Mouse (Mus musculus) gonadal fat pad, adult 2 months (tissue): ENCODE results near the gene Ppp1r12a. TPM values are rescaled to one million over a fixed set of nuclear protein-coding genes. Genes with fewer than 3 reads are reported as not detected.

ENCODE experiments used
- DNase-seq: peaks from one replicate; pipeline ENCODE4 v3.0.0-alpha.2; 2012; ENCODE audit warnings: low read depth
- polyA plus RNA-seq: library from polyadenylated mRNA; depleted of rRNA; stranded (reverse); fragments of >200 nt; gene quantifications from 2 replicates; pipeline ENCODE4 v1.2.3, GENCODE M21; 2012

Gene Ppp1r12a
- polyA plus RNA-seq, 1 experiment = 44.5 TPM

DNA sequence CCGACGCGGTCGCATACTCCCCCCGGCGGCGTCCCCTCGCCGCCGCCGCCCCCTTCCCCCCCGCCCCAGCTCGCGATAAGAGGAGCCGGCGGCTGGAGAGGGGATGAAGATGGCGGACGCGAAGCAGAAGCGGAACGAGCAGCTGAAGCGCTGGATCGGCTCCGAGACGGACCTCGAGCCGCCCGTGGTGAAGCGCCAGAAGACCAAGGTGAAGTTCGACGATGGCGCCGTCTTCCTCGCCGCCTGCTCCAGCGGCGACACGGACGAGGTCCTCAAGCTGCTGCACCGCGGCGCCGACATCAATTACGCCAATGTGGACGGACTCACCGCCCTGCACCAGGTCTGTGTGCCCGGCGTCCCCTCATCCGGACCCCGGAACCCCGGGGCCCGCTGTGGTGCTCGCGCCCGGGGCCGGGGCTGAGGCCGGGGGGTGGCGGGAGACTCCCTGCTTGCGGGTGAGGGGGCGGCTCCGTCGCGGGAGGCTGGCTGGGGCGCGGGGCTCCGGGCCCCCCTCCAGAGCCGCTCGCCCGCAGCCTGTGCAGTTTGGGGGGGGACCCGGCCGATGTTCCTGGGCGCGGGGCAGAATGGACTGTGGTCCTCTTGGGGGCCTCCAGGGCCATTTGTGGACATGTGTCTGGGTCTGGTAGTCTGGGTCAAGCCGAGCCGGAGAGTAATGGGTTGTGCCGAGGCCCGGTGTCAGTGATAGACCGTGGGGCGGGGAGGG lies 466 bp downstream of the Ppp1r12a start:
- DNase-seq = no peak

DNA sequence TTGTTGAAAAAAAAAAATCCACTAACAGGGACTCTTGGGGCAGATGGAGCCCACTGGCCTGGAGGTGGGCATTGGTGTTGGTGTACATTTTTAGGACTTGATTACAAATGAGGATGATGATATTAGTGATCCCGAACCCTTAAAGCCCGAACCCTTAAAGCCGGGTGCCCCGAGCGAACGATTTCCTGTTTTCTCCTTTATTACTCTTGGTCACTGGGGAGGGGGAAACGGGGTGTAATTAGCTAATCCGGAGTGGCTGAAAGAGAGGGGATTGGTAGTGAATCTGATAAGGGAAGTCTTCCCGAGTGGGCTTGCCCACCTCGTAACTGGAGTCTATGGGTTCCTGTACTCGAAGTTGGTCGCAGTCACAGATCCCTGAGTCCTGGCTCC lies 1.0 kb downstream of the Ppp1r12a start:
- no peak for DNase-seq

DNA sequence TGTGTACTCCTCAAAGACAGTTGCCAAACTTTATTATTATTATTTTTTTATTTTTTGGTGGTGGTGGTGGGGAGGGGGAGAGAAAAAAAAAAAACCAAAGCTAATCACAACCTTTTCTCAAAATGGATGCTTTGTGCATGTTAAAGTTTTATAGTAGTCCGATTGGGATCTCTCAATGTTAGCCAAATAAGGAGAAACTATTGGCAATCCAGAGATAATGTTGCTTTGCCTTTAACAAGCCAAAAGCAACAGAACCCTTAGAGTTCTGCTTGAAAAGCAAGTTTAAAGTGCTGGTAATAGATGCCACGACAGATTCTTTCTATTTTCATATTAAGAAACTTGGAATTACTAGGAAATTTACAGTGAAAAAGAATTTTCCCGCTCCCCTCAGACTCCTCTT lies 1.5 kb downstream of the Ppp1r12a start:
- DNase-seq = no peak

DNA sequence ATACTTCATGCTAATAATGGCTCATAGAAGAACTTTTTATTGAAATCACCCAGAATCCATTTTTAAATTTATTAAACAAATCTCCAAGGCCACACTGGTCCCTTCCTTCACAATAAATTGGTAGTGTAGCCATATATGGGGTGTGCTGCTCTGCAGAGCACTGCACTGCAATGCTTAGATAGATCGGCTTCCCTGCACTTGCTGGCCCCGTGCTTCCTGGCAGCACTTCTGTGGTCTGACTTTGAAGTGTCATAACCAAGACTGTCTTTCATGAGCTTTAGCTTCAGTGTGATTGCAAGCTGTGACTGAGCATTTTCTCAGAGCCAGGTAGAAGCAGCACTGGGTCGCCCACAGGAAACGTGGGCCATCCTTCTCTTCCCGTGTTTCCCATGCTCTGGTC lies 5.8 kb downstream of the Ppp1r12a start:
- no peak for DNase-seq

DNA sequence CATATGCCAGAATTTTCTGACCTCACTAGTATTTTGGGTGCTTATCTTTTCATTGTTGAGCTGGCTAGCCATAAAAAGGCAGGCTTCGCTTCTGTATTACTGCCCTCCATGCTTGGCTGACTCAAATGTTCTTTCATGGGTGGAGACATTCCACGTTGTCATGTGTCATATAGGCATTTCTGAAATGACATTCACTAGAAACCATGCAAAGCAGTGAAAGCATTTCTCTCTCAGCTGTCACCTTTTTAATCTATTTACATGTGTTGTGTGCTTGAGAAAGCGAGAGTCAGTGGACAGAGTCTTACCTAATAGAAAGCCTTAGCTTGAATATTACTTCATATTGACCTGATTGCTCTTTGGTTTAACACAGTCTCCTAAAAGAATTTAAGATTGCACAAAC lies 8.8 kb downstream of the Ppp1r12a start:
- no peak for DNase-seq

DNA sequence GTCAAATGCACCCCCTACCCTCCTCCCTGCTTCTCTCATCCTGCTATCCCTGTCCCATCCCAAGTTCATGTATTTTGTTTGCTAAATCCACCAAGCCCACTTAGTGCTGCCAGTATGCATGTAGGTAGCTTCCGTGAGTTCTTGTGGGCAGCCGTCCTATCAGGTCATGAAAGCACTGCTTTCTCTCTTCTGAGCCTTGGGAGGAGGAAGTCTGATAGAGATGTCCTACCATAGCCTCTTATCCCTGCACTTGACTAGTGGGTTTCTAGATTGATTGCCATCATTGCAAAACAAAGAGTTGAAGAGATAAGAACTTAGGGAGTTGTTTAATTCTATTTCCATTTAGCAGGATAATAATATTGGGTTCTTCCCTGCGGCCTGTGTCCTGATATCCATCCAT lies 9.6 kb downstream of the Ppp1r12a start:
- no peak for DNase-seq

DNA sequence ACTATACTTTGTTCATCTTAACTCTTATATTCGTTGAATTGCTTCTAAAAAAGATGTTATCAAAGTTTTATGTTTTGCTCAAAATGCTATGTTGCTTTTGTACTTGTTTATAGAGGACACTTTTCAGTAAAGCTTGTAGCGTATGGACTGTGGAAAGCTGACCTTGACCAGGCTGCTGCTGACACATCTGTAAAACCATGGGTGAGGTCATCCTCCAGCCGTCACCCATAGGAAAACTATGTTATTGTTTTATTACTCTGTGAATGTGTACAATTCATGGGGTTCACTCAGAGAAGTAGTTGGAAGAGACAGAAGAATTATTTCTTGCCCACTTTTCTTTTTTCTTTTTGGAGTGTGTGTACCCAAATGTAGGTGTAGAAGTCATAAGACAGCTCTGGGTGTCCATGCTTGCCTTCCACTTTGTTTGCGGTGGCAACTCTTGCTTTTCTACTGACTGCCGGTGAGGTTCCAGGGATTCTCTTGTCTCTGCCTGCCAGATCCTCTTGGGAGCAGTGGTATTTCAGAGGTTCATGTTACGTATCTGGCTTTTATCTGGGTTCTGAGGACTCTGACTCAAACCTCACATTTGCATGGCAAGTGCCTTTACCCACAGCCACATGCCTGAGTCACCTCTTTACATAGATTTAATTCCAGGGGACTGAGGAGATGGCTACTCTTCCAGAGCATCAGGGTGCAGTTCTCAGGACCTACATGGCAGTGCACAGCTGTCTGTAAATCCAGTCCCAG lies 11.0 kb downstream of the Ppp1r12a start:
- DNase-seq = no peak

DNA sequence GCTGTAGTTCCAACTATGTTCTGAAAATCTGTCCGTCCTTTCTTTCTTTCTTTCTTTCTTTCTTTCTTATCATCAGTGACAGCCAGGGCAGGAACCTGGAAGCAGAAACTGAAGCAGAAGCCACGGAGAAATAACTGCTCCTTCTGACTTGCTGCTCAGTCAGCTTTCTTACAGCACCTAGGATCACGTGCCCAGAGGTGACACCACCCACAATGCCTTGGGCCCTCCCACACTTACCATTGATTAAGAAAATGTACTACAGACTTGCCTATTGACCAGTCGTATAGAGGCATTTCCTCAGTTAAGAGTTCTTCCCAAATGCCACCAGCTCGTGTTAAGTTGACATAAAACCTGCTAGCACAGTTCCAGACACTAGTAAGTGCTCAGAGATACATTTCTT lies 12.1 kb downstream of the Ppp1r12a start:
- DNase-seq = no peak

DNA sequence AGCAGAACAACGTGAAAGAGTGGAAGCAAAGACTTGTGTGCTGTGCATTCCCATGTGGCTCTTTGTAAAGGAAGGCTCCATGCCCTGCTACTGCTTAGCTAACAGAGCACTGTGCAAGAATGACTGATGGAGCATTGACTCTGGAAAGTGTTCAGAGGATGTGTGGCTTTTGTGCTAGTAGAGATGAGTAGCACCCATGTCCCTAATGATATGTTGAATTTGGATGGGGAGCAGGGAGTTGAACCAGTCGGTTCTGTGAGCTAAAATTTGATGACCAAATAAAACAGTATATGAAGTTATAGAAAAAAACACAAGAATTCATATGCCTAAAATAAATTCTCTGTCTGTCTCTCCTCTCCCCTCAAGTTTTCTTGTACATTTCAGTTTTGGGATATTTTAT lies 13.9 kb downstream of the Ppp1r12a start:
- no peak for DNase-seq

DNA sequence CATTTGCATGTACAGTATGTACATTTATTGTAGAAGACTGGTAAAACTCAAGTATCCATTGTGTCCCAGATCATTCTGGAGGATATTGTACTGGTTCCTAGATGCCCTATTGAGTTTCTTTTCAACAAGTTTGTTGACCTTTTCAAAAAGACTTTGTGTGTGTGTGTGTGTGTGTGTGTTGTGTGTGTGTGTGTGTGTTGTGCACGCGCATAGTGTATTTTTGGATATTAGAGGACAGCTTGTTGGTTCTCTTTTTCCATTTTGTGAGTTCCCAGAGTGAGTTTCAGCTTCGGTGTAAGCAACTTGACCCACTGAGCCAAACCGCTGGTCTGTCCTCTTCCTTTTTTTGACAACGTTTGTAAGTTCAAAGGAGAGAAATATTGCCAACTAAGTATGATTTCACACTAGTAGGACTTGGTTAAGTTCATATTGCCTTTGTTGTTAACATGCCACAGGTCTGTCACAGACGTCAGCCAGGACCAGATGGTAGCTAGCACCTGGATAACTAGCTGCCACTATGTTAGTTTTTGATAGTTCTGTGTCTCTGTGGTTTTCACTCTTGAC lies 16.4 kb downstream of the Ppp1r12a start:
- DNase-seq = no peak

DNA sequence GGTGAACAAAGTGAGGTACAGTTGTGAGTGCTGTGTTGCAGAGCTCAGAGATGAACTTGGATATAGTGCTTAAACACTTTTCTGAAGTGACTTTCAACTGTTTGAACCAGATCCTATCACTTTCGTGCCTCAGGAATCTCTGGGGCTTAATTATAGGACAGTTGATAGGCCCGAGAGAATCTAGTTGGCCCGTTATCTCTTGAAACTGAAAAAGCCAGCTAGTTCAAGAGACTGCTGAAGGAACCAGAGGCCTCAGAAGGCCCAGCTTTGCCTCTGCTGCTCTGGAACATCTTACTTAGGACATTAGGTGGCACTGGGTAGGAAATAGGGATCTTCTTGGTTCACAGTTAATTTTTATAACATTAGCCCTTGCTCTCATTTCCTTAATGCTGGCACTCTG lies 17.4 kb downstream of the Ppp1r12a start:
- no peak for DNase-seq

DNA sequence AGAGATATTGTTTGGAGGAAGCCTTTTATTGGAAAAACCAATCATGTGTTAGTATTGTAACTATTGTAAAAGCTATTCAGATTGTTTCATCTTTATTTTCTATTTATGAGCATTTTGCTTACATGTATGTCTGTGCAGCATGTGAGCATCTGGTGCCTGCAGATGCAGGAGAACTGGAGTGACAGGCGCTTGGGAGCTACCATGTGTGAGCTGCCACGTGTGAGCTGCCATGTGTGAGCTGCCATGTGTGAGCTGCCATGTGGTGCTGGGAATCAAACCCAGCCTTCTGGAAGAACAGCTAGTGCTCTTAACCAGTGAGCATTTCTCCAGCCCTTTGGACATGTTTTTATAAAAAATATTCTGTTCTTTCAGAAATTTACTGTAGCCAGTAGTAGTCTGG lies 18.3 kb downstream of the Ppp1r12a start:
- no peak for DNase-seq

DNA sequence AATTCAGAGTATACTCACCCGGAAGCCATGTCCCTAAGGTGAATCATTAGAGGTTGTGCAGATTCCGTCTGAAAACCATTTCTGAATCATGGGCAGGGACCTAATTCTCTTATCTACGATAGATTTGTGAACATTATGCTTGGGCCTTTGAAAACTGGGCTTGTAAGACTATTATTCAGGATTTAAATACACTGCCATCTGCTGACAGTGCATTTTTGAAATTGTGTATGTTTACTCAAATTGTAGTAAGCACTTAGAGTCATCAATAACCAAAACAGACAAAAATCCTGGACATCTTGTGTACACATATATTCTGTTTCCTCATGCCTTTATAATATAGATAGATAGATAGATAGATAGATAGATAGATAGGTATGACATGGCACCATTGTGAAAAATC lies 19.9 kb downstream of the Ppp1r12a start:
- DNase-seq = no peak

DNA sequence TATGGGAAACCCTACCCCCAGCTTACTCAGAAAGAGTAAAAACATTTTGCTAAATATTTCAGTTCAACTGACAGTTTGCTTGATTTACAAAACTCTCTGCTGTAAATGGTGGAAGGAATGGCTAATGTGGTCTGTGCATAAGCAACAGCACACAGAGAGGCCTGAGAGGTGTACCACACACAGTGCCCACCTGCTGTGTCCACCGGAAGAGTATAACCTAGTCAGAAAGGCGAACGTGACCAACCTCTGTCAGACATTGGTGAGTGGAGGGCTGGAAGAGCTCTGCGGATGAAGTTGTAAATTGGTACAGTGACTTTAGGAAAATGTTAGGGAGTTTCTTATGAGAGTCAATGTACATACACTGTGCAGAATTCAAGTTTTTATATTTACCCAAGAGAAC lies 20.4 kb downstream of the Ppp1r12a start:
- DNase-seq = no peak

DNA sequence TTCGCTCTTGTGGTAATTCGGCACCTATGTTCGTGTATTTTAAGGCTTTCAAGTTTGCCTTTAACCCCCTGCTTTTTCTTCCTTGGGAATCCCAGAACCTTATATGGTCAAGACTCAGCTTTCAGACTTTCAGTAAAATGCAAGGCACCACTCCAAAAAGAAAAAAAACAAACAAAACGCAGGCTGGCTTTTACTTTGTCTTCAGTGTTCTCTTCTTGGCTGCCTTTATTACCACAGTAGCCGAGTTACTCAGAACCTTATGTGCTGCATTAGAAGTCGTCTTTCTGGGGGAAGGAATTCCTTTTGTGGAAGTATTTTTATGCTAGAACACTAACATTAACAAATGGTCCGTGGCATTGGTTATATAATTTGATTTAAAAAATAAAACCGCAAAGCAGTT lies 22.8 kb downstream of the Ppp1r12a start:
- DNase-seq = no peak

DNA sequence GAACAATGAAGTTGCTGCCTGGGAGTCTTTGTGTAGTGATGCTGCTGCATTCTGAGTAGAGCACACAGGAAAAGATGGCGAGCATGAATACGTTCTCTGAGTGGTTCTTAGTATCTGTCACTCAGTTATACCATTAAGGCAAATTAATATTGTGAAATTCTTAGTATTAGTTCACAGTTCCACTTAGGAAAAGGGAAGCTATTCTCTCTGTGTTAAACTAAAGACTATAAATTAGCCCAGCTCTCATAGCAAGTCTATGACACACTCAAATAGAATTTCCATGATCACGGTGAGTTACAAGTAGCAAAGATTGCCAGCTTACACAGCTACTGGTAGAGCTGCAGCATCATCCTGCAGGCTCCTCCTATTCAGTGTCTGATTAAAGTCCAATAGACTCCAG lies 23.3 kb downstream of the Ppp1r12a start:
- no peak for DNase-seq

DNA sequence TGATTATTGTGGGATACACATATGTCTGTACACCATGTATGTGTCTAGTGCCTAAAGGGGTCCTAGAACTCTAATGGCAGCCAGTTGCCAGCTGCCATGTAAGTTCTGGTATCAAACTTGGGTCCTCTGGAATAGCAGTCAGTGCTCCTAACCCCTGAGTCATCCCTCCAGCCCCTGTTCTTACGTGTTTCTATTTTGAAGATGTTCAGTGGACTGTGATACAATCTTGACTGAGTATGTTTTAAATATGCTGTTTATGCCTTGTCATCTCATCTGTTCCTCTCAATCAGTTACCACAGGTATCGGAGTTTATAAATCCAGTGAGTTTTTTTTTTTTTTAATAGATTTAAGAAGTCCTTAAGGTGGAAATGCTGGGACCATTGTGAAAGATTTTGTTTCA lies 27.3 kb downstream of the Ppp1r12a start:
- DNase-seq = no peak

DNA sequence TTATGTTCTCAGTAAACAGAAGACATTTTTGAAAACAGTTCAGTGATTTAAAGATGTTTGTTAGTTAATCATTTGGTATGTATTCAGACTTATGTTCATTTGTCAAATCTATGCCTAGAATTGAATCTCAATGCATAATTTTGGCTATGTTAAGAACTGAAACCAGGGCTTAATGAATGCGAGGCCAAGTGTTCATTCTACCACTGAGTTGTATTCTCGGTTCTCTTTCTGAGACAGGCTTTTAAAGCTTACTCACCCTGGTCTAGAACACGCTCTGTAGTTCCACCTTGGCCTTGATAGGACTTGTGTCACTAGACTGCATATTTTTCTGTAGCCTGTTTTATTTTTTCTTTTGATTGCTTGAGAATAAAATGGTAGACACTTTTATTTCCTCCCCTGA lies 28.0 kb downstream of the Ppp1r12a start:
- DNase-seq = no peak

DNA sequence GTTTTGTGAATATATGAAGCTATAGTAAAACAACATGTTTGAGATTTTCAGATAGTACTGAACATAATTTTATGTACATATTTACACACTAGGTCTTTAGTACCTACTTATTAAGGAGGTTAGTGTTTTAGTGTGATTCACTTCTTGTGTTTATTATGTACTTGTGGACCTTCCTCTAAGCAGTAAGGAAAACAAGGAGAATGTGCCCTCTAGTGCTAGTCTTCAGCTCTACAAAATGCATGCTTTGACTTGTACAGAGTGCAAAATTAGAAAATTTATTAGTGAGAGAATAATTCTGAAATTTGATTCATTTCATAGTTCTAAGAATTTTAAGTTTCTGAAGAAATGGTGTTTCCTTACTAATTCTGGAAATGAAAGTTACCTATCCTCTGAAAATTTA lies 28.6 kb downstream of the Ppp1r12a start:
- no peak for DNase-seq

DNA sequence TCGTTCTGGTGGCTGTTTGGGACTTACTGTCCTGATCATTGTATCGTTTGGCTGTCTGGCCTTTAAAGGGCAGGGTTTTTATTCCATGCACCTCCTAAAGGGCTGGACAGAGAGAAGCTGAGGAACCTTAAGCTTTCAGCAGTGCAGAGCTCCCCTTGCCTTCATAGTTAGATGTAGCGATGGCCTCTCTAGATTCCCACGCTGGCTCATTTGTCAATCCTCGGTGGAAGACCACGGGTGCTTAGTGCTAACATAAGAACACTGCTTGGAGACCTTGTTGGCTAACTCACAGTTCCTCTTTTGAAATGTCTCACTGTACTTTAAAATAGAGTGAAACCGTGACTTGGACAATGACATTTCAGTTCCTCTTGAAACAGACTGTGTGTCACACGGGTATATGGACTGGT lies 29.4 kb downstream of the Ppp1r12a start:
- no peak for DNase-seq

DNA sequence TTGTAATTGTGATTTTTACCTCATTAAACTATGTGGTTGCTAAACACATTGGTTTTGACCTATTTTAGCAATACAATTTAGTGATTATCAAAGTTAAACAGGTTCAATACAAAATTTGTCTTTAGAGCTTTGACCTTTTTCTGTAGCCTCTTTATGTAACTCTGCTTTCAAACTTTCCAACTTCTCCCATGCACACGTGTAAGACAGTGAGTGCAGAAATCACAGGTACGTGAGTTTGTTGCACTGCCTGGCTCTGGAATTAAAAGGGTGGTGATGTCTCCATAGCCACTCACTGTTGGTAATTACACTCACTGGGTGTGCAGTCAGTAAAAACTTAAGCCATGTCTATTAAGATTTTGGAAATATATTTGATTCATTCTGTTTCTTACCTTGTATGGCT lies 30.3 kb downstream of the Ppp1r12a start:
- DNase-seq = no peak

DNA sequence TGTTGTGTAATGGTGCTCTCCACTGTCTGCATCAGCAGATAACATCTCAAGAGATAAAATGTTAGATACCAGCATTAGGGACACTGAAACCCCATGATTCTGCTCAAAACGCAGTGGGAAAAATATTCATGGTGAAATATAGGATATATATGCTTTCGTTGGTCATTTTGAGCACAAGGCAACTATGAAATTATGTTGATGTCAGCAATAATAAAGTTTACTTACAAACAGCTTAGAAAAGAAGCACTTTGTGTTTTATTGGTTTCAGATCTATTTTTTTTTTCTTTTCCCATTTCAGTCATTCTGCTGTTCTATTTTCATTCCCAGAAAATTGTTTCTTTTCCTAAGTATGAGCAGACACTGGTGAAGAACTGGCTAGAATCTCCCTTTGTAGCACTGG lies 34.1 kb downstream of the Ppp1r12a start:
- DNase-seq = no peak

DNA sequence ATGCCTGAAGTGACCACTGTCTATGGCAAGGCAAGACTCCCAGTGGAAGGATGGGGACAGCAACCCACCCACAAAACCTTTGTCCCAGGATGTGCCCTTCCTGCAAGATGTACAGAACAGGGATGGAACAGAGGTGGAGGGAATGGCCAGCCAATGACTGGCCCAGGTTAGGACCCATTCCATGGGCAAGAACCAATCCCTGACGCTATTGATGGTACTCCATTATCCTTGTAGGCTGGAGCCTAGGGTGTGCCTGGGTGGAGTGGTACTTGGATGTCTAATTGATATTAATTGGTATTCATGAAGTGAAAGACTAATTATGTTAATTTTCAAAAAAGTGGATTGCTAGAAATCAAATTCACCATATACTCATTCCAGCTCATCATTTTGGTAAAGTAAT lies 35.5 kb downstream of the Ppp1r12a start:
- DNase-seq = no peak
